Mouse (Mus musculus): Measurements from ENCODE around the gene Ubqln4.

- TF ChIP-seq CTCF (IDR thresholded peaks at IDR 0.05; ENCODE audit: extremely low read depth, insufficient read depth, insufficient read length, insufficient replicate concordance) (no peak), POLR2A (IDR thresholded peaks at IDR 0.05; ENCODE audit: low read depth, low read length) (no peak)
These were observed 38.5 kb upstream of the Ubqln4 start for GRCm38 (mm10) chr3:88515095-88515386.
